Mouse (Mus musculus) cerebellum, adult 2 months (tissue): Measurements from ENCODE around the gene Agpat3.

Experiments used
- CTCF ChIP-seq: fragments of 200-500 bp; IDR thresholded peaks from 2 replicates; pipeline ENCODE4 v1.5.1; 2011; ENCODE audit warnings: low read depth, mild to moderate bottlenecking, control low read depth, low read length, moderate library complexity, borderline replicate concordance; ENCODE audit not compliant: insufficient read depth
- POLR2A ChIP-seq: fragments of 200-500 bp; IDR thresholded peaks from 2 replicates; pipeline ENCODE4 v1.6.1; 2011; ENCODE audit warnings: low read length, control low read depth, borderline replicate concordance; ENCODE audit not compliant: insufficient read depth

GRCm38 (mm10) chr10:78388216-78388980, 36.1 kb upstream of the Agpat3 start:
- TF ChIP-seq CTCF (no peak), POLR2A (no peak)
